Mouse (Mus musculus) olfactory bulb, adult 2 months (tissue): ENCODE results near the gene Vars.

Experiments
- CTCF ChIP-seq: fragments of 200-500 bp; IDR thresholded peaks from 2 replicates; pipeline ENCODE4 v1.5.1; 2012; ENCODE audit warnings: low read depth, mild to moderate bottlenecking, low read length, moderate library complexity; ENCODE audit not compliant: insufficient read depth
- POLR2A ChIP-seq: fragments of 200-500 bp; IDR thresholded peaks from 2 replicates; pipeline ENCODE4 v1.6.1; 2012; ENCODE audit warnings: mild to moderate bottlenecking, low read depth, low read length, moderate library complexity; ENCODE audit not compliant: insufficient read depth

DNA sequence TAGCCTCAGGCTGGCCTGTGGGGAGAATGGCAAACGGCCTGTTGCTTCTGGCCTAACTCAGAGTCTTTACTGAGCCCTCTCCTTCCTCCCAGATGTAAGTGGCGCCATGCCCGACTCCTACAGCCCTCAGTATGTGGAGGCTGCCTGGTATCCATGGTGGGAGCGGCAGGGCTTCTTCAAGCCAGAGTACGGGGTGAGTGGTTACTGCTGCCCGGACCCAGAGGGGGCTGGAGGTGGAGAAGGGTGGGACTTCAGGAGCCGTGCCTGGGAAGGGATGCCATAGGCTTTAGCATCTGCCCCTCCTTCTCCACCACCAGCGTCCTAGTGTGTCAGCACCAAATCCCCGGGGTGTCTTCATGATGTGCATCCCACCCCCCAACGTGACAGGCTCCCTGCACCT, 4.4 kb downstream of the Vars start:
- TF ChIP-seq CTCF: no peak
- no peak for TF ChIP-seq POLR2A
